Mouse (Mus musculus) cerebellum, adult 2 months (tissue): ENCODE measurements around the gene Mtg2.

ENCODE experiments used
- CTCF ChIP-seq: fragments of 200-500 bp; IDR thresholded peaks from 2 replicates; pipeline ENCODE4 v1.5.1; 2011; ENCODE audit warnings: low read depth, mild to moderate bottlenecking, control low read depth, low read length, moderate library complexity, borderline replicate concordance; ENCODE audit not compliant: insufficient read depth
- POLR2A ChIP-seq: fragments of 200-500 bp; IDR thresholded peaks from 2 replicates; pipeline ENCODE4 v1.6.1; 2011; ENCODE audit warnings: low read length, control low read depth, borderline replicate concordance; ENCODE audit not compliant: insufficient read depth

DNA sequence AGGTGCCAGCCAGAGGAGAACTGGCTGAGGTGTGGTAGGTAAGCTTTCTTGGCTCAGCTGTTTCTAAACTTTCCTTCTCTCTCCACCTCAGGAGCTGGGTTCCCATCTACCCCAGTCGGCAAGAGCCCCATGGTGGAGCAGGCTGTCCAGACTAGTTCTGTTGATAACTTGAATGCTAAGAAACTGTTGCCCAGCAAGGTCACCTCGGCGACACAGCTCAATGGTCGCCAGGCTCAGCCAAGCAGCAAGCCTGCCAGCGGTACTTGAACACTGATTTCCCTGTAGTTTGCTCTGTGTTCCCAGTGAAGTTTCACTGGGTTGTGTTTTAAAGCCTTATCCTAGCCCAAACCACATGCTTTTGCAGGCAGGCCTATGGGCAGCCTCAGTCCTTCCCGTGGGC, 39.1 kb upstream of the Mtg2 start:
- TF ChIP-seq CTCF = no peak
- no peak for TF ChIP-seq POLR2A
